Mouse (Mus musculus) CH12F3 (cell line): ENCODE measurements at regions not wholly inside any gene's neighbourhood (a gene's known extent, or its start where the extent isn't known, plus 50 kb on each side); places are given as distances from the start of the nearest gene placed in this dataset.

Source experiments
- in situ Hi-C: fragments of 300-500 bp; cut with MboI; formaldehyde crosslinking; loops from 2 replicates; pipeline ENCODE4 v1.14.3; 2020; ENCODE audit warnings: low sequenced_read_pairs

DNA sequence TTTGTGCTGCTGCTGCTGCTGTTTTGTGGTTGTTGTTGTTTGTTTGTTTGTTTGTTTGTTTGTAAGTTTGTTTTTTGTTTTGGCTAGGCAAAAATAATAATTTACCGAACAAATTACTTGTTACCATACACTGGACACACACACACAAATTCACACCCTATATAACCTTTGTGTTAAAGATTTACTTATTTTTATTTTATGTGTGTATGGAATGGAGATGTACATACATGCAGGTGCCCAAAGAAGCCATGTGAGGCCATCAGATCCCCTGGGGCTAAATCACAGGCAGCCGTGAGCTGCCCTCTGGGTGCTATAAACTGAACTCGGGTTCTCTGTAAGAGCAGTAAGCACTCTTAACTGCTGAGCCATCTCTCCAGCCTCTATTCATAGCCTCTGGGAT is 56.0 kb downstream of the Pttg1 start:
- in situ Hi-C loops = no loop called here

DNA sequence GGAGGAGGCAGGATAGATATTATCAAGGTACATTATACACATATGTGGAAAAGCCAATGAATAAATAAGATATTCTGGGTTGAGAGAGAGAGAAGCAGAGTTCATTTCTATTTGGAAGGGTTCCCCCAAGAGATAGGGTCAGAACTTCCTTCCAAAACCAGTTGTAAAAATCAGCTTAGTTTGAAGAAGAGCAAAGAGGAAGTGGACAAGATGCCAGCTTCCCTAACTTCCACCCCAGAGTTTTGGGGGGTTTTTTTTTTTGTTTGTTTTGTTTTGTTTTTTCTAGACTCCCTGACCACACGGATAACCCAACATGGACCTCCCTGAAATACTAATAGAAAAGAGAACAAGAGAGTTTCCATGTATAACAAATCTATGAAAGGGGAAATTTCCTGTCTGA is 57.7 kb downstream of the Pttg1 start:
- in situ Hi-C loops = no loop called here

DNA sequence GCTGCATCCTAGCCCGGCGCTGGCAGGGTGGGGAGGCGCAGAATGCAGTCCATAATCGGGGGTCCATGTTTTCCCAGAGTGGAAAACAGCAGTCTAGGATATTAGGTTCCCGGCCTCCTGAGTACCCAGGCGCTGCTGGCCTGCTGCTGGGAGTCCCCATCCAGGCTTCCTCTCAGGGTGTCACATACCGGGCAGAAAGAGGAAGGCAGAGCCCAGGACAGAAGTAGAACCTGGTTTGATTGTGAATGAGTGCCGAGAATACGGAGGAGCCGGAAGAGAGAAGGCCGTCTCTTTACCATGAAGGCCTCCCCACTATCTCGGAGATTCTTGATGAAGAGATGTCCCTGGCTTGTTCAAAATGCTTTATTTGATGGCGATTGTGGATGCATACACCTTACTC is 64.2 kb downstream of the Pttg1 start:
- in situ Hi-C loops = no loop called here

DNA sequence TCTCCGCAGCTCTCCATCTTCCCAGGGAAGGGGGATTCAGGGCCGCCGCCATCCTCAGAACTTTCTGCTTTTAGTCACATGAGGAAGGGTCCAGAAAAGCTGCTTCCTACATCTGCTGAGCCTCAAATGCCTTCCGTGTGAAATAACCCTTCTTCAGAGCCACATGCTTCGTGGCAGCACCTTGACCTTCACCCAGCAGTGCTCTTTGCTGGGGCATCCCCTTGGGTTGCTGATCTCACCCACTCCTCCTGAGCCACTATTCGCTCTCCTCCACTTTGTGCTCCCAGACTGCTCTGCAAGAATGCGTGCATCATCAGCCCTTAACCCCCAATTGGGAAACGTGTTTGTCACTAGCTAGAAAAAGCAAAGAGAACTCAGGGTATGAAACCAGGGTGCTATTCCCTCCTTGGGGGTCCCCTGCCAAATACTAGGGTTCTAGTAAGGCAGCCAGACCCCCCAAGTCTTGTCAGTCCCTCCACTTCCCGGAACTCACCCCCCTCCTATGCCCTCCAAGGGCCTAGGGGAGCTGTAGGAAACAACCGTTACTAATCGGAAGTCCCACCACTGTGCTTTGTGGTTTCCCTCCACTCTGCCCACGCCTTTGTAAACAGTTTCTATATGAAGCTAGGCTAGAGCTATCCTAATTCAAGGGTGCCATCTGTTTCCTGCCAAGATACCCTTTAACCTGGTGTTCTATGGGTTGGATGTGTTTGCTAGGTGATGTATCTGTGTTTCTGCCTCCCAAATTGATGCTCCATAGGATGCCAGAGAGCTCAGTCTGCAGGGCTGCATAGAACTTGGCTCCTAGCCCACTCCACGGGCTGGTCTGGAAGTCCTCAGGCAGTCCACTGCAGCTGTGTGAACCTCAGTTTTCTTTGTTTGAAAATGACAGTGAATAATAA is 67.4 kb downstream of the Pttg1 start:
- in situ Hi-C loops = no loop called here

DNA sequence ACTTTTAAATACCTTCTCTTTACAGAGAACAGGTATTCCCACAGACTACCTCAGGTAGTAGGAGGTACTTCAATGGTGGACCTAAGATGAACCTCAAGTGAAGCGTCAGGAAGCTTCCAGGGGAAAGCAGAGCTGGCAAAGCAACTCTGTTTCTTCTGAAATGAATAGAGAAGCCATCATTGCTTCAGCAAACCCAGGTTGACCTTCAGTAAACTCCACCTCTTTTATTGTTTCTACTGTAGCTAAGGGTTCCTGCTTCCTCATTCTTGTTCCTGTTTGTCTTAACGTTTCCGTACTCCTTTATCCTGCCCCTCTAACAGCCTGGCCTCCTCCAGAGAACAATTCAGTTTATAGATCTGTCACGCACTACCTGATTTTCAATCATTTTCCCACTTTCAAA is 72.4 kb downstream of the Pttg1 start:
- in situ Hi-C loops = no loop called here

DNA sequence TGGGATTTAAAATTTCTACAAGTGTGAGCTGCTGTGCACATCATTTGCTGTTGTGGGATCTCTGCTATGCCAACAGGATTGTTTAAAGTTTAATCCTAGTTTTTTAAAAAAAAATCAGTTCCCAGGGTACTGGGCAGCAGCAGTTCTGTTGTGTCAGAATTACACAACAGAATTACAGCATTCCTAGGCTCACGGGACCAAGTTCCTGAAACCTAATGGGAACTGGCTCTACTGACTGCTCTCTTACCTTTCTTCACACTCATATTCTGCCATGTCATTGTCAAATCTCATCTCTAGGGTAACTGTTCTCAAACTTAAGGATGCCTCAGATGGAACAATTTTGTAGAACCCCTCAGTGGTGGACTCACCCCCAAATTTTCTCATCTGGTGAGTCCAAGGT is 73.0 kb downstream of the Pttg1 start:
- in situ Hi-C loops = no loop called here

DNA sequence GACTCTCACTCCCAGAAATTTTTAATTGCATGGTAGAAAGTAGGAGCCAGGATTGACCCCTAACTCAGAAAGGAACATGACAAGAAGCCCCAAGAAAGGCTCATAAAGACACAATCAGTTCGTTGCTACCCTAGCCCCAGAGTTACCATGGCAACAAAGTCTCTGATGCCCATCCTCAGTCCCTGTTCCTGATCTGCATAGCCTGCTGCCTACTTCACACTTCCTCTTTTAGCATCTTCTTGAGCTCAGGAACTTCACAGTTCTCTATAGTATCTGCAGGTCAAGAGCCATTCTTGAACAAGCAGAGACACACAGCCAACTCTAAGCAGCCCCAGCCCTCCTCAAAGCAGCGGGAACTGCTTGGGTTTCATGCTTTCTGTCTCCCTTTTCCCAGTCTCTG is 74.2 kb downstream of the Pttg1 start:
- in situ Hi-C loops = no loop called here

DNA sequence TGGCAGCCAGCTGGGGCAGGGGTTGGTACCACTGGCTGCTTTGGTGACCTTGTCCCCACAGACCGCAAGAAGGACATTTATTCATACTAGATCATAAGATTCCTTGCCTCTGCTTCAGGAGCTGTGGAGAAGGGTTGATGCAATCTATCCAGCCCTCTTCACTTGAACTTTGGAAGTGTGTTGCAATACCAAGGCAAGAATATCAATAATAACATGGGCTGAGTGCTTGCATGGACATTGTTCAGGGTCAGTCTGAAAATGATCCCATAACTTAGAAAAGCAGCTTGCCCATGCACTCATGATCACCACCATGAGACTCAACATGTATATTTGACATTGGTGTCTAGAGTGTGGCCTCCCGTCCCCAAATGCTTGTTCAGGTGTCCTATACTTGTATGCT is 74.7 kb downstream of the Pttg1 start:
- in situ Hi-C loops = no loop called here

DNA sequence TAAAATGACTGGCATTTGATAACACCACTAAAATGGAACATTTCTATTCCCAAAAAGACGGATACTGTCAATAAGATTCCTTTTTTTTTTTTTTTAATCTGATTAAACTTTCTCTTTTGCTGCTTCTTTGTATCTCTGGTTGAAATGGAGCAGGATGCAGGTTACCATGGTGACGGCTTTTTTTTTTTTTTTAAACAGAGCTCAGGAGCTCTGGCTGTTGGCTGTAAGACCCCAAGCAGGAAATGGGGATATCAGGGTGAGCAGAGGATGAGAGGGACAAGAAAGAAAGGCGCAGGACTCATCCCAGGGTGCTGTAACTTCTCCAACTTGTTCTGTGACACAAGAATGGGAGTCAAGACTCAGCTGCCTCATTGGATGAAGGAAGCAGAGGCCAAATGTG is 75.8 kb downstream of the Pttg1 start:
- in situ Hi-C loops = no loop called here

DNA sequence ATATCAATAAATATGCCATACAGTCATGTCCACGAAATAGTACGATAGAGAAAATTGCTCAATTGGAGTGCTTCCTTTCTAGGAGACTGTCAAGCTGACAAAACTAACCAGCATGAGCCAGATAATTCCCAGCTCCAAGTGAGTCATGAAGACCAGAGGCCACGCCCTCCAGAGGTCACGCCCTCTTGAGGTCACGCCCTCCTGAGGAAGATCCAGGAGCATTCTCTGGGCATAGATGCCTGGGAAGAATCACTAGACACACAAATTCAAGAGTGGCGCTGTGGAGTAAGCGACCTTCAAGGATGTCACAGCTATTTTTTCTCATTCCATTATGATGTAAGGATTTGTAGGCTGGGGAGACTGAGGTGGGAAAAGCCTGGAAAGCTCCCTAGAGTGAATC is 76.5 kb downstream of the Pttg1 start:
- in situ Hi-C loops = loop anchor here (5.0 kb wide), 1 partner anchor 137 kb away; no protein-coding TSS in a partner anchor

DNA sequence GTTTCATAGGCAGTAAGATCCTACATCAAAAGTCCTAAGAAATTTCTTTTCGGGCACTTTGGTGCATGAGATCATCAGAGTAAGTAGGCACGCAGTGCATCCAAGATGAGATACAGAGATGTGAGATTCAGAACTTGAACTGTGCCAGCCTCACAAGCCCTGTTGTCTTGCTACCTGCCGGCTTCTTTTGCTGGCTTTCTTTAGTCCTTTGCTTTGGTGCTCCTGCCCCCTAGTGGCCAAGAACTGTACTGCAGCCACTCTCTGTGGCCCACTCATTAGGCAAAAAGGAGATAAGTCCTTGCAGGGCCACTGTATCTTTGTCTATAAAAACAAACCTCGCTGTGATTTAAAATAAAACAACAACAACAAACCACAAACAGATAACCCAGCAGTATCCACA is 77.5 kb downstream of the Pttg1 start:
- in situ Hi-C loops = loop anchor here (5.0 kb wide), 1 partner anchor 136 kb away; no protein-coding TSS in a partner anchor

DNA sequence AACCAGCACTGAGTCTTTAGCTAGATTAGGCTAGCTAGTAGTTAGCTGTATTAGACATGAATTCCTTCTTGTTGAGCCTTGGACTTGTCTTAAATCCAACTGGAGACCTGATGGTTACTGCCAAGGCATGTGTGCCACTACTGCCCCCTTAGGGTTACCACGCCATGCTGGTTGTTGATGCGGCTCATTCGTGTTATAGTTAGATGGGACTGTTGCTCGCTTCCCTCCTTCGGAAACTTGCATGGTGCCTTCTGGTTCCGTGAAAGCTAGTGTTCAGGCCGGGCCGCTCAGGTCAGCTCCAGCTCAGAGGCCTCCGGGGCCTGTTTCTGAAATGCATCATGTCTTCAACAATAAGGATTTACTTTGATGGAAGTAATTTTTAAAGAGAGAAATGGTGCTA is 79.6 kb downstream of the Pttg1 start:
- in situ Hi-C loops = loop anchor here (5.0 kb wide), 1 partner anchor 134 kb away; no protein-coding TSS in a partner anchor

DNA sequence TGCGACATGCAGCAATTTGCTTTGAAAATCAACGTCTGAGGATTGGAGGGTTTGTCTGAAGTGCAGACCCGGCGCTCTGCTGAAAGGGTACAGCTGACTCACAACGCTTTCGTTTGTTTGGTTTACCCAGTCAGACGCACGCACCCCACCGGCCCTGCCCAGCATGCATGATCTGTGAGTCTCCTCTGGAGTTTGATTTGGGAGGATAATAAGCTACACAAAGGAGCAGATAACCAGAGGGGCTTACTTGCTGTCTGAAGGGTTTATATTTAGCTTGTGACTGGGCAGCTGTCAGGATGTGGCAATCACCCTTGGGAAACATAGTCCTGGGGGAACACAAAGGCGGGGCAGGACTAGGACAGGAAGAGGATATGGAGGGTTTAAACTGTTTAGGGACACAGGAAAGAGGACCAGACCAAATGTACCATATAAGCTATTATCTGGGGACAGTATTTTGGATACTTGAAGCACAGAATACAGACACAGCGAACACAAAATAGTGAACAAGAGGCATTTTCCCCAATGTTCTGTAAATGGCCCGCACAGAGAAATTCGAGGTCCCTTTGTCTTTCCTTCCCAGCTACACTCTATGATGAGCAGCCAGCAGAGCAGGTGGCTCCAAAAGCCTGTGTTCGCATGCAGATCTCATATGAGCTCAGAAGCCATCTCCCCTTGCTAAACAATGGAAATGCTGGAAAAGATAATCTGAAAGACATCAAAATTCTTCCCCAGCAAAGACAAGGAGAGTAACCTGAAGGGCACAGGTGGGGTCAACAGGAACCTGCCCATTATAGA is 81.1 kb downstream of the Pttg1 start:
- in situ Hi-C loops = loop anchor here (5.0 kb wide), 1 partner anchor 133 kb away; no protein-coding TSS in a partner anchor

DNA sequence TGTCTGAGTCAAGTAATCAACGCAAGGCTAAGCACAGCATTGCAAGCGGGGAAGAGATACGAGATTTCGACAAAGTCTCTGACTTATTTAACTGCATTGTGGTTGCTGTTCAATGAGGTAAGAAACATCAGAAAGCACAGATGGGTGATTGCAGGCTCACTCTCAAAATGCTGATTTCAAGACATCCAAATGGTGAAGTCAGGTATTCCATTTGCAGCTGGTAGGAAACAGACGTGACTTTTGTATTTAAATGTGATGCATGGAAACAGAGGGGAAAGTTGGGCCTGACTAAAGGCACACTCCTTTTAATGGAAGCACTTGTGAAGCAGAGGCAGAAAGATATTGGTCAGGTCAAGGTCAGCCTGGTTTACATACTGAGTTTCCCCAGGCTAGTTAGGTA is 82.5 kb downstream of the Pttg1 start:
- in situ Hi-C loops = no loop called here

DNA sequence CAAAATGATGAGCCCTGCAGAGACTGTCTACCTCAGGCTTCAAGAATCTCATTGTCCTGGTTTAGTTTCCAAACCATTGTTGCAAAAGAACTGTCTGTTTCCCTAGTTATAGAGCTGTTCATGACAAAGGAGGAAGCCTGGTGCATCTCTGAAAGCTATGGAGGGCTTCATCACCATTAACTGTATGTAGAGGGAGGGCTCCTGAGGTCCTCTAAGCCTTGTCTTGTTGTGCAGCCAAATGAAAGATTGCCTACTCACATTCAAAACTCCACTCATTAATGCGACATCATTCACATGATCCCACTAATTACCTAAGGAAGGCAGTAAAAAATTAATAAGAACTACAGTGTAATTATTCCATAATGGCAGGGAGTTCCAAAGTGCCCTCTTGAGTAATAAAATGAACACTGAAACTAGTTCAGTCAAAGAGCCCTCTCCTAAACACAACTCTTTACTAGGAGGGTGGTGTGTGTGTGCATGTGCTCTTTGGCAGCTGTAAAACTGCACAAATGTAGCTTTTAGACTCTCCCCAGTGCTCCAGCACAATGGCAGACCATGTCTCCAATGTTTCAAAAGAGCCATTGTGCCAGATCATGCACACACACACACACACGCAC is 87.6 kb downstream of the Pttg1 start:
- in situ Hi-C loops = no loop called here

DNA sequence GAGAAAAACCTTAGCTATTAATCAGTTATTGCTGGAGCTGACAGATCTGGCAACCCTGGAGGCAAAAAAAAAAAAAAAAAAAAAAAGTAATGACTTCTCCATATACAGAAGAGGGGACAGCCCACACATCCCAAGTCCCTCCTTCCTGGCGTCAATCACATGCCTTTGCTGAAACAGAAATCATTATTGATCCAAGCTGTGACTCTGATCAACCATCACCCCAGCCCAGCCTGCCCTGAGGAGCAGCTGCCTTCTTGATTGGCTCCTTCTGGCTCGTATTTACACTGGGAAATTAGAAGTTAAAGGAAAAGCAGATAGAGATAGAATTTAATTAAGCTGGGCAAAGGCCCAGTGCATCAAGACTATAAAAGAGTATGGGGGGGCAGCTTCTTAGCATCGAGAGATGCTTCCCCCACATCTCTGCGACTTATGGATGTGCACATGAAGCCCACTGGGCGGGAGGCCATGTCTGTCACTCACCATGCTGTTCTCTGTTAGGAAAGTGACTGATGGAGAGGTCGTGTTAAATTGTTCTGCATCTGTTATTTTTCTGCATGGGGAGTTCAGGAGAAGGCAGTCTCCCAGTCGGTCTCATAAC is 90.3 kb downstream of the Pttg1 start:
- in situ Hi-C loops = no loop called here

DNA sequence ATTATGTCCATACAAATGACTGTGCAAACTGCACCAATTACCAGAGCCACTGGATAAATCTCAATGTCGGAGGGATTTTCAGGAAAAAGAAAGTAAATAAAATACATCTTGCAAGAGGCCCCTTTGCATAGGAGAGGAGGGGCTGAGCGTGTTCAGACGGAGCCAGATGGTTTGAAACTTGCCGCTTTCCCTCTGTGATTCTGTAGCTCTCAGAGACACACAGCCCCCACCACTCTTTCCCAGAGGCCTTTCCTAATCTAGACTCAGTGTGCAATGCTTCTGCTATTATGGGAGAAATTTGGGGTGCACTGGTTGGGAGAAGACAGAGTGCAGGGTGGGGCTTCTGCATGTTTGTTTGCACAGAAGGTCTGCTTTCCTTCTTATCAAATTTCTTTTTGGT is 92.5 kb downstream of the Pttg1 start:
- in situ Hi-C loops = no loop called here

DNA sequence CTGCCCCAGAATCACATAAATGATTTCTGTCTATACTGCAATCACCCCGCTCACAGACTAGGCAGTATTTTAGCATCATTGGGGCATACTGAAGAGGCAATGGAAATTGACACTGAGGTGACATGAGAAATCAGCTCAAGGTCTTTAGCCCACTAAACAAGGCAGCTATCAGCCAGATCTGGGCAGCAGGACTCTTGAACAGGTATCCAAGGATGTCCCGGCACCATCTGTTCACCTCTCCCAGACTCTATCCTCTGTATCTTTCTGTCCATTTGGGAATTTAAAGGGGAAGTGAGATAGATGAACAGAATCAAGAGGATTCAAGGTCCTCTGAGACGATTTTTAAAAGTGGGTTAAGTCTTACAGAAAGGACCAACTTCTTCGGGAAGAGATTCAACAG is 112.1 kb downstream of the Pttg1 start:
- in situ Hi-C loops = no loop called here
